Mouse (Mus musculus) lung, postnatal 0 days (tissue): ENCODE data around the gene Fkbp10. TPM values are rescaled to one million over a fixed set of nuclear protein-coding genes. Genes with fewer than 3 reads are reported as not detected.

Experiments used
- ATAC-seq: fragments of 200-750 bp; cut with Nextera tagmentation; 2 replicates; pipeline ENCODE4 v1.8.0; 2017; ENCODE audit warnings: moderate library complexity
- DNase-seq: peaks from one replicate; pipeline ENCODE4 v3.0.0-alpha.2; 2016; ENCODE audit warnings: low spot score
- H3K27ac ChIP-seq: fragments of 300-500 bp; sonication (generic); 2 replicates; pipeline ENCODE4 v1.5.1; 2014; ENCODE audit warnings: antibody characterized with exemption, mild to moderate bottlenecking, low read length, mixed read lengths
- H3K27me3 ChIP-seq: fragments of 300-500 bp; sonication (generic); replicated peaks from 2 replicates; pipeline ENCODE4 v1.6.1; 2014; ENCODE audit warnings: low read length, mixed read lengths; ENCODE audit not compliant: insufficient read depth
- H3K36me3 ChIP-seq: fragments of 300-500 bp; sonication (generic); 2 replicates; pipeline ENCODE4 v1.6.1; 2014; ENCODE audit warnings: low read length, mixed read lengths; ENCODE audit not compliant: insufficient read depth
- H3K4me1 ChIP-seq: fragments of 300-500 bp; sonication (generic); 2 replicates; pipeline ENCODE4 v1.6.1; 2014; ENCODE audit warnings: antibody characterized with exemption, low read depth, low read length, mixed read lengths; ENCODE audit not compliant: insufficient read depth
- H3K4me2 ChIP-seq: fragments of 300-500 bp; sonication (generic); replicated peaks from 2 replicates; pipeline ENCODE4 v1.6.1; 2014; ENCODE audit warnings: low read depth, mild to moderate bottlenecking, low read length, moderate library complexity, mixed read lengths
- H3K4me3 ChIP-seq: fragments of 300-500 bp; sonication (generic); 2 replicates; pipeline ENCODE4 v1.5.1; 2014; ENCODE audit warnings: low read depth, low read length
- H3K9ac ChIP-seq: fragments of 300-500 bp; sonication (generic); replicated peaks from 2 replicates; pipeline ENCODE4 v1.6.1; 2014; ENCODE audit warnings: low read depth, mild to moderate bottlenecking
- H3K9me3 ChIP-seq: fragments of 300-500 bp; sonication (generic); 2 replicates; pipeline ENCODE4 v1.6.1; 2016; ENCODE audit warnings: low read length, mixed read lengths
- CTCF ChIP-seq: IDR thresholded peaks from 2 replicates; pipeline ENCODE4 v1.5.1; 2016; ENCODE audit warnings: antibody characterized with exemption, mild to moderate bottlenecking
- EP300 ChIP-seq: IDR thresholded peaks from 2 replicates; pipeline ENCODE4 v1.6.1; 2016; ENCODE audit warnings: antibody characterized with exemption, mild to moderate bottlenecking, control low read depth
- WGBS: fragments of 180-500 bp; shearing (Covaris S2); extraction: QIAGEN DNeasy Blood & Tissue Kit; methylation state at CpG from one replicate; pipeline ENCODE4 v1.1.7; 2014; 5-methylcytosine and 5-hydroxymethylcytosine counted together
- polyA plus RNA-seq: library from polyadenylated mRNA; unstranded; fragments of >200 nt; fragmentation: Nextera tagmentation; extraction: Ambion mirVana; gene quantifications from 2 replicates; pipeline ENCODE4 v1.2.1, GENCODE M21; 2015

Fkbp10 gene
- polyA plus RNA-seq, 1 experiment from 2014 or later, result 86.5 TPM

DNA sequence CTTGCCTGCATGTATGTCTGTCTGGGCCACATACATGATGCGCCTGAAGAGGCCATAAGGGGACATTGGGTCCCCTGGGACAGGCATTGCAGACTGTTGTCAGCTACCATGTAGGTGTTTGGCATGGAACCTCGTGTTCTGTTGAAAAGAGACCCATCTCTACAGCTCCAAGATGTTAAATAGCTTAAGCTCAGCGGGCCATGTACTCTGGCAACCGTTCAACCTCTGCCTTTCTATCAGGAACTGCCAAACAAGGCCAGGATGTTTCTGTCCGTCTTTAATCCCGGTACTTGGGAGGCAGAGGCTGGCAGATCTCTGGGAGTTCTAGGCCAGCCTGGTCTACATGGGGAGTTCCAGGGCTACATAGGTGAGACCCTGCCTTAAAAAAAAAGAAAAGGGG lies 27.1 kb downstream of the Fkbp10 start:
- 80% methylated on average over 6 of the region's 6 CpGs for WGBS
- peaks cover 6% of the 10 kb centered on the region; the same call in 1 of the 2 replicates for H3K4me1 ChIP-seq
- no peak for DNase-seq
- TF ChIP-seq CTCF (no peak), EP300 (no peak)
- ATAC-seq, result no peak
- no peak overlapping the region for H3K9ac ChIP-seq
- no peak overlapping the region for H3K27ac ChIP-seq
- no peak overlapping the region for H3K4me2 ChIP-seq
- H3K36me3 ChIP-seq, result no peaks in the 10 kb centered on the region
- H3K27me3 ChIP-seq, result no peaks in the 10 kb centered on the region
- no peaks in the 10 kb centered on the region for H3K9me3 ChIP-seq
- H3K4me3 ChIP-seq, result no peak overlapping the region

DNA sequence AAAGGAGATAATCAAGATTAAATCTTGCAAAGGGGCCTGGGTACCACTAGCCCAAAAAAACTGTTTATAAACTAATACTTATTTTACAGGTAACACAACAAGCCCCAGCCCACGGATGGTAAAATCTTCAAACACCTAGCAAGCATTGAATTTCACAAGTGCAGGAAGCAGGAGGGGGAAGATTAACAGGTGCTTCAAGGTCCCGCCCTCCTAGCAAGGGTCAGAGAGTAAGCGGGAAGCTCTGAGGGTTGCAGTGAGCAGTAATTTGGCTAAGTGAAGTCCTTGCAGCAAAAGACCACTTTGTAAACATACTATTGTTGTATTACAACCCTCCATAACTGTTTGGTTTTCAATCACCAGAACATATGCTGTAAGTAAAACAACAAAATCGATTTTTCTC lies 41.8 kb downstream of the Fkbp10 start:
- ATAC-seq, result peak; percentile 84
- Histone ChIP-seq H3K4me2 (no peak overlapping the region), H3K36me3 (no peaks in the 10 kb centered on the region), H3K4me1 (no peaks in the 10 kb centered on the region), H3K27ac (no peak overlapping the region), H3K9ac (no peak overlapping the region), H3K4me3 (no peak overlapping the region), H3K27me3 (no peaks in the 10 kb centered on the region), H3K9me3 (no peaks in the 10 kb centered on the region)
- peak; percentile 69 for DNase-seq
- 53% methylated on average over 4 of the region's 4 CpGs for WGBS
- TF ChIP-seq EP300 (no peak), CTCF (no peak)

DNA sequence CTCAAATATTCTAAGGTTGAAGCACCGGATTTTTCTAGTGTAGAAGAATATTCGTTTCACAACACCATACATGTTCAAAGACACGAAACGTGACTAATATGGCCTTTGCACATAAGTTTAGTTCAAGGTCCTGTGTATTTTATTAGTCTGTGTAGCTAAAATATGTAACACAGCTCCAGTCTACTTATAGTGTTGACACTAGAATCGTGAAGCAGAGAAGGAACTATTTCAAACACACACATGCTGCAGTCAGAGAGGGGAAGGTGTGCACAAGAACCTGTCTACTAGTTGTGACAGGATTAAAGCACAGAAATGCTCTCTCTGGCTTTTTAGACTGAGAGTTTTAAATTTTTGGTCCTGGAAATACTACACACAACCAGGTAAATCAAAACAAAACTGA lies 42.2 kb downstream of the Fkbp10 start:
- Histone ChIP-seq H3K27me3 (no peaks in the 10 kb centered on the region), H3K9ac (no peak overlapping the region), H3K36me3 (no peaks in the 10 kb centered on the region), H3K9me3 (no peaks in the 10 kb centered on the region), H3K27ac (no peak overlapping the region), H3K4me1 (no peaks in the 10 kb centered on the region), H3K4me3 (no peak overlapping the region), H3K4me2 (no peak overlapping the region)
- DNase-seq, result peak; percentile 69
- TF ChIP-seq EP300 (no peak), CTCF (no peak)
- WGBS, result 57% methylated on average over 5 of the region's 5 CpGs
- ATAC-seq, result peak; percentile 80

DNA sequence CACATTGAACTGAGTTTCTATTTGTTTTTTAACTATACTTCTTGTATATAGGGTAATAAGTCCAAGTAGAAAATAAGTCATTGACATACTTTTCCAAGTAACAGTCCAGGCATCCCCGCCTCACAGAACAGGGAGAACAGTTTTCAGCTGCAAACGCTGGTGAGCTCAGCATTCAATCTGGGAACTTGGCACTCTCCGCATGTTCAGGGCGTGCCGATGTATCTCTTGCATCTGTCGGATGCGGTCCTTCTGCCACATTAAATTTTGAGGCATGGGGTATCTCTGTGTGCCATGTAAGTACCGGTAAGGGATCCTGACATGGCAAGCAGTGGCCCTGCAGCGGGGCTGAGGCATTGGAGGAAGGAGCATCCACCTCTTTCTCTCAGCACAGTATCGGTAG lies 47.2 kb downstream of the Fkbp10 start:
- no peaks in the 10 kb centered on the region for H3K27me3 ChIP-seq
- H3K9ac ChIP-seq, result no peak overlapping the region
- WGBS, result 88% methylated on average over 10 of the region's 10 CpGs
- no peak overlapping the region for H3K27ac ChIP-seq
- H3K9me3 ChIP-seq, result no peaks in the 10 kb centered on the region
- no peak for ATAC-seq
- DNase-seq, result no peak
- peaks cover 8% of the 10 kb centered on the region; the same call in 1 of the 2 replicates for H3K36me3 ChIP-seq
- TF ChIP-seq CTCF, result no peak
- no peak for TF ChIP-seq EP300
- no peaks in the 10 kb centered on the region for H3K4me1 ChIP-seq
- H3K4me2 ChIP-seq, result no peak overlapping the region
- no peak overlapping the region for H3K4me3 ChIP-seq

DNA sequence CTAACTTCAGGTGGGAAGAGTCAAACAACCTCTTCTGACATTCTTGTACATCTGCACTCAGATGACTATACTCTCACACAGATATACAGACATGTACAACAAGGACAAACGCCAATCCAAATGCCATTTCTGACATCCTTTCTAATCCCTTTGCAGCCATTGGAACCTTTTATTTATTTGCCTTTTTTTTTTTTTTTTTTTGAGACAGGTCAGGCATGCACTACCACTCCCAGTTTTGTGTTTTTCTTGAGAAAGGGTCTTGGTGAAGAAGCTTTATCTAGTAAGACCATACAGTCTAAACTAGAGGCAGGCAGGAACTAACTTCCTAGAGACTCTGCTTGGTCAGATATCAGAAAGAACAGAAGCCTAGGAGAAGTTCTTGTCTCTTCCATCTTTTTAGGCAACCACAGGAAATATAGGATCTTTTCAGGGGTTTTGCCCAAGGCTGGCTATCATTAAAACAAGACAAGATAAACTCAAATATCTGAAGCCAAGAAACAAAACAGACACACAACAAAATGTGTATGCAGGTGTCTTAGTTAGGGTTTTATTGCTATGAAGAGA lies 49.8 kb downstream of the Fkbp10 start:
- no peak overlapping the region for H3K4me2 ChIP-seq
- DNase-seq (no peak), ATAC-seq (no peak)
- no peak overlapping the region for H3K27ac ChIP-seq
- 89% methylated on average over 1 of the region's 1 CpGs for WGBS
- no peak overlapping the region for H3K9ac ChIP-seq
- peaks cover 8% of the 10 kb centered on the region; the same call in 1 of the 2 replicates for H3K36me3 ChIP-seq
- H3K4me3 ChIP-seq, result no peak overlapping the region
- H3K4me1 ChIP-seq, result 0 out of 2 replicates have a peak, but pooled peaks cover 2% of the 10 kb centered on the region
- TF ChIP-seq CTCF (no peak), EP300 (no peak)
- H3K9me3 ChIP-seq, result no peaks in the 10 kb centered on the region
- no peaks in the 10 kb centered on the region for H3K27me3 ChIP-seq

DNA sequence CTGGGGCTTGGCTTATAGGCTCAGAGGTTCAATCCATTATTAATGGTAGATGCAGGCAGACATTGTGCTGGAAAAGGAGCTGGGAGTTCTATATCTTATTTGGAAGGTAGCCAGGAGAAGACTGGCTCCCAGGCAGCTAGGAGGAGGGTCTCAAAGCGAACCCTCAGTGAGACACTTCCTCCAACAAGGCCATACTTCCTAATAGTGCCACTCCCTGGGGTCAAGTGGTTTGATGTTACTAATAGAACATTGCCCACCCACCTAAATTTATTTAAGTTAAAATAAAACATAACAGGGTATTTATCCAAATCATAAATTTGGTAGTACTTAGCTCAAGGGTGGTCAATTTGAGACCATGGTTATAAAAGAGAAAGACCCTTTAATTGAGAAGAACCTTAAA lies 50.3 kb downstream of the Fkbp10 start:
- Histone ChIP-seq H3K4me3 (no peak overlapping the region), H3K9me3 (no peaks in the 10 kb centered on the region), H3K27me3 (no peaks in the 10 kb centered on the region), H3K4me2 (no peak overlapping the region), H3K9ac (no peak overlapping the region), H3K4me1 (peaks cover 7% of the 10 kb centered on the region), H3K27ac (no peak overlapping the region), H3K36me3 (peaks cover 8% of the 10 kb centered on the region; the same call in 1 of the 2 replicates)
- ATAC-seq, result peak; percentile 38; the same call in 1 of the 2 replicates
- 42% methylated on average over 1 of the region's 1 CpGs for WGBS
- DNase-seq, result no peak
- TF ChIP-seq EP300, result no peak
- TF ChIP-seq CTCF, result no peak
